Mouse (Mus musculus): ENCODE measurements around the gene Syt9.
A peak's percentile ranks its signal among the peaks of the same experiment; 100 is the strongest.

The Syt9 gene

DNA sequence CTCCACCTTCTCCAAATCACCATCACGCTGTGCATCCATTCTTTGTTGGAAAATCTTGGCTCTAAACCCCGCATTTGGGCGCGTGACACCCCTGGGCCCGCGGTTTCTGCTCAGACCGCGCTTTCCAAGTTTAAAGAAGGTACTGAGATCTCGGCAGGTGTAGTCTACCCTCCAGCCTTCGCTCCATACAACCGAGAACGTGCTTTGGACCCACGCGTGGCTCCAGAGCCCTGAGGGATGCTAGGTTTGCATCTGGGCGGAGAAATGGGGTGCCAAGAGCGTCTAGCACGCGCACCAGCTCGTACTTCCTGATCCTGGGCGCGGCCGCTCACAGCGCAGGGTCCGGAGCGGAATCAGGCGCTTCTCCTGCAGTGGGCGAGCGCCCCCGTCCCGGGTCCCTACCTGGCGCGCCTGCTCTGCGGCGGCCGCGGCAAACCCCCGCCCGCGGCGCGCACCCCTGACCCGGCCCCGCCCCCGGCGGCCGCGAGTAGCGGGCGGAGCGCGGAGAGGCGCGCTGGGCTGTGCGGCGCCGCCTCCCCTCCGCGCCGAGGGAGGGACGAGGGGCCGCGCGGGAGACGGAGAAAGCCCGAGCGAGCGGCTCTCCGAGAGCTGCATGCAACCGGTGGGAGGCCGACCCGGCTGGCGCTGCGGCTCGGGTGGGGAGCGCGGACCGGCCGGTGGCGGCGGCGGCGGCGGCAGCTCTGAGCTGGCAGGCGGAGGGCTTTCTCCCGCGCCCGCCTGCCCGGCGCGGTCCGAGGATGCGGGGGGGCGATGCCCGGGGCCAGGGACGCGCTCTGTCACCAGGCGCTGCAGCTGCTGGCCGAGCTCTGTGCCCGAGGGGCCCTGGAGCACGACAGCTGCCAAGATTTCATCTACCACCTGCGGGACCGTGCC is at the start of gene Syt9:
Syt9 (plus strand) TSS at position 497 of the 894 bp plus-strand sequence.
- peak; percentile 18 to 55 for DNase-seq

GRCm38 (mm10) chr7:107339013-107339412 is 31.5 kb upstream of the Syt9 start:
- no peak for DNase-seq

DNA sequence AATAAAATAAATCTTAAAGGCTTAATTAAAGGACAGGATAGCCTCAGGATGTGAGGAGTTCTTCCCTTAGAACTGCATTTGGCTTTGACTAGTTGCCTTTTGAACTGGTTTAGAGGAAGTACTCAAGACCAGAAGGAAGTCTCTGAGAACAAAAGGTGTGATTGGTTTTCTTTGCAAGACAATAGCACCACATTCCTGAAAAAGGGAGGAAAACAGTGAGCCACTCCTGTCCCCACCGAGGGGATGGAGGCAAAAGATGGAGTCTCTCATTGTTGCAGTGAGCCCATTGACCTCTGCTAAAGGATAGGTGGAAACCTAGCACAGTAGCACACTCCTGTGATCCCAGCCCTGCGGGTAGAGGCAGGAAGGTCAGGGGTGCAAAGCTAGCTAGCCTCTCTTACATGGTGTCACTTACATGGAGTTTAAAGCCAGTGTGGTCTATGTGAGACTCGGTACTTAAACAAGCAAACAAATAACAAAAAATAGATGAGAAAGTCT is 30.9 kb upstream of the Syt9 start:
- DNase-seq, result no peak

GRCm38 (mm10) chr7:107340221-107340620 is 30.3 kb upstream of the Syt9 start:
- DNase-seq, result no peak

- peak; percentile 7 to 57 for DNase-seq
Observed at GRCm38 (mm10) chr7:107341519-107342190, 28.9 kb upstream of the Syt9 start.

DNA sequence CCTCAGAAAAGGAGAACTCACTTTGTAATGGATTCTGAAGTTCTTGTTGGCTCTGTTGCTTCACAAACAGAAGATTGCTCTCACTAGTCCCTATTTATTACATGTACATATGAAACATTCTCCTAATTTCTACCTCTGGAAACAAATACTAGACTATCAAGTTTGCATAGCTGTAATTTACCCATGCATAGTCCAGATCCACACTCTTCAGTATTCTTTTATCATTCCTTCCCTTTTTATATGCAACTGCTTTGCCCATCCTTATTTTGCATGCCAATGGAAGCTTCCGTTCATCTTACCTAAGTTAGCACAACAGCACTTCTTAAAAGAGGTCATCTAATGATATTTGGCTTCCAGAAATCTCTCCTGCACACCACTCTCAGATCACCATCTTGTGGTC is 21.3 kb upstream of the Syt9 start:
- no peak for DNase-seq

DNA sequence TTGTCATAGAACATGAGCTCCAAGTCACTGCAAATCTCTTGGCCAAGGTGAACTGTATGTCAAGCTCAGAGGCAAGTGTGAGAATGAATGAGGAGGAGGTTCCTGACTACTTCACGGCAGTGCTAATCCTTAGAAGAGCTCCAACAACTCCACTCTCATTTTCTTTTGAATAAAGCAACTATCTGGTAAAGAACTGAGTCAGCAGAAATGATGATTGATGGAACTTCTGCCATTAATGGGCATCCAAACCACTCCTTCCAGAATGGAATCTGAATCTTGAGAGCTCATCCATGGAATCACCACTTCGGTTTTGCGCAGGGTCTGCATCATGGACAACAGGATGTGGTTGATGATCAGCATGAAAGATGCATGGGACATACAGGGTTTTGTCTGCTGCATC is 8.4 kb upstream of the Syt9 start:
- no peak for DNase-seq

- no peak for DNase-seq
Observed at GRCm38 (mm10) chr7:107362634-107363033, 7.9 kb upstream of the Syt9 start.

GRCm38 (mm10) chr7:107371126-107371920 is 795 bp downstream of the Syt9 start:
- DNase-seq, result peak in 1 of 2 experiments; percentile 5

DNA sequence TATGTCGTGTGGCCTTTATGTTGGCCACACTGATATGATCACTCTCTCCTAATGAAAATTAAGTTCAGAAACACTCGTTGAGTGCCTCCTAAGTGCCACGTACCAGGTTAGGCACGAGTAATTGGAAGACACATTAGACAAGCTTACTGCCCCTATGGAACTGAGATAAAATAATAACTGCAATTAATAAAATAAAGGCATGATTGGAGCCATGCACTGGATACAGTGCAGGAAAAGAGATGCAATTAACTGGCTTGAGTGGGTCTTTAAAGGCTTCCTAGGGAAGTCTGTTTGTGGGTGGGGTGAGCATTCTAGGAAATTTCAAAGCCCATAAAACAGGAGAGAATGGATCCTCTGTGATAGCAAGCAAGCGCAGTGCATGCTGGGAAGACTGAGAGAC is 10.0 kb downstream of the Syt9 start:
- DNase-seq, result no peak

DNA sequence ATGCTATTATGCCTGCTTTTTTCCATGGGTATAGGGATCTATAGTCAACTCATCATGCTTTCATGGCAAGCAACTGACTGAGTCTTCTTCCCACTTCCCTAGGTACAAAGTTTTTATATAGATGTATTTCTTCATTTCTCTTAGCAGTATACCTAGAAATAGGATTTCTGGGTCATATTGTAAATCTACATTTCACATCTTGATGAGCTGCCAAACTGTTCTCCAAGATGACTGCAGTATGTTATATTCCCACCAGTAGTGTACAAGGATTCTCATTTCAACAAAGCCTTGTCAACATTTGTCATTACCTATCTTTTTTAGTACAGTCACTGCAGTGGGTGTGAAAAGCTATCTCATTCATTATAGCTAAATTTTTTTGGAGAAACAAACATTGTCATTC is 19.1 kb downstream of the Syt9 start:
- no peak for DNase-seq

GRCm38 (mm10) chr7:107392749-107393148 is 22.2 kb downstream of the Syt9 start:
- peak in 1 of 2 experiments; percentile 4 for DNase-seq

DNA sequence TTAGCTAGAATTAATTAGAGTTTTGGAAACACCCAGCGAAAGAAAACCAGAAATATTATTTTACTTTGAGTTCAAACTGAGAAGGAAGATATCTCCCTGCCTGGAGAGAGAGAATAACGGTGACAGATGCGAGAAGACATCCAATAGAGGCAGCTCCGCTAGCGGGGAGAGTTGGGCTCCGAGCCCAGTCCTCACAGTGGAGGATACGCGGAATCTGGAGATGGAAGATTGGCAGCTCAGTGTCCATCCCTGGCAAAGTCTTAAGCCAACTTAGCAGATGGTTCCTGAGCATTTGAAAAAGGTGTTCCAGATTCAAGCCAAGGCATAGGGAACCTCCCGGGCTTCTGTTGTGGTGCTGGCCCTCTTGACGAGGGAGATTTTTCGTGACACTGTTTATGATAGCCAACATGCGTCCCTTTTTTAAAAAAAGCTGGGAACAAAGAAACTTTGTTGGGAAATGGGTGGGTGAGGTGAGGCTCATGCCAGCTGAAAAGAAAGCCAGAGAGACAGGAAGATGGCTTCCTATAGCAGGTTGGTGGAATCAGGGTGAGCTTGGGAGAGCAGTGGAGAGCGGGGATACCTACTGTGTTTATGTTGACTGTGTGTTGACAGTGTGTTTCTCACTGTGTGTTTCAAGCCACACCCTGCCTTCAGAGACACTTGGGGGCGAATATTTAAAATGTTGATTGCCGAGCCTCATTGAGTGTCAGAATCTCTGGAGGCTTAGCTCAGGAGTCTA is 29.7 kb downstream of the Syt9 start:
- DNase-seq, result no peak

DNA sequence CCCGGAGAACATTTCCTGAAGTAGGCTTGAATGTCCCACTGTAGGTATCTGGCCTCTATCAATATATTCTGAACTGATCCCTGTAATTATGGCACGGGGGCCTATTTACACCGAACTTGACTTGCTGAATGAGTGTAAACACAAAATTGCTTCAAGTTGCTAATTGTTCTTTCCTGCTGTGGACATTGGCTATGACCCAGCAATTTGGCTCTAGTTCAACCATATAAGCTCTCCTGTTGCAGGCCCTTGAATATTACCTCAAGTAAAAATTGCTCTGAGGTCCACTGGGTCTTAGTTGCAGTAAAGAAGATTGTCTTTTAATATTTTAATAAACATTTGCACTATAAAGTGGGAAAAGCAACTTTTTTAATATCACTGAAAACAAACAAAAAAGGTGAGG is 32.7 kb downstream of the Syt9 start:
- no peak for DNase-seq

DNA sequence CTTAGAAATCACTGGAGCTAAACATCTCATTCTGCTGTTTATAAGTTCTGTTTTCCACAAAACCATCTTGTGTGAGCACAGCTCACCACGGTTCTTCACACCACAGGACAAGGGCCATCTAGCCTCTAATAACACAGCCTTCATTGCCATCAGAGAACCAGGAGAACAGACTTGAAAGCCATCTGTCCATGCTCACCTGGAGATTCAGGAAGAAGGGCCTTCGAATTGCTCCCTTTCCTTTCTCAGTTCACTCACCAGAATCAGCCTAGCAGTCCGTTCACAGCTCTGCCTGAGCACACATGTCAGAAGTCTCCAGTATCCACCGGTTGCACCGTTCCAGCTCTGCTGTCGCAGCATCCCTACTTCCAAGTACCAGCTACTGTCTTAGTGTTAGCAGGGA is 44.4 kb downstream of the Syt9 start:
- DNase-seq, result no peak

DNA sequence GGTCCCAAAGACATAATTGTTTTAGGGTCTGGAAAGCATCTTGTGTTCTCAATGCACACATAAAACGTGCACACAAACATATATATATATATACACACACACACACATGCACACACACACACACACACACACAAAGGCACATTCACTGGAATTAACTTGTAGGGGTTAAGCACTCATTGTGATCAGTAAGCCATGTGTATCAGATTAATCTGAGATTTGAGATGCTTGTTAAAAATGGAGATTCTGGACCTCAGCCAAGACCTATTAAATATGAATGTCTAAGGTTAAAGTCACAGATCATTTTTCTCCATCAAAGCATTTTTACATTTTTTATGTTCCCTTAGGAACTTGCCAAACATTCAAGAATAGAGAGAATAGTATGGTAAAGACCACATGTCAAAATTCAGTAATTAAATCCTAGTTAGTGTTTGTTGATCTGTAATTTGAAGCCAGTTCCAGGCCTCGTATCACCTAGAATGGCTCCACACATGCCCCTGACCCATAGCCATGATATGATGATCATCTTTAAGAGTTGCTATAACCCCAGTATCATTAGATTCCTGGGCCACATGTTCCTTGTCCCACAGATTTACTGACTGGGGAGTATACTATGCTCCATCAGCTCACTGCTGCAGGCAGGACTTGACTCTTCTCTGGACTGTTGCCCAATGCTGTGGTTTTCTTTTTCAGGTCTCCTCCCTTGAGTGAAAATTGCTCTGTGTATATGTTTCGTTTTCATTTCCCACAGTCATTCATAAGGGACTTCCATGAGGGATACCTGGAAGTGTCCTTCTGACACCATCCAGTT is 46.7 kb downstream of the Syt9 start:
- DNase-seq, result no peak

DNA sequence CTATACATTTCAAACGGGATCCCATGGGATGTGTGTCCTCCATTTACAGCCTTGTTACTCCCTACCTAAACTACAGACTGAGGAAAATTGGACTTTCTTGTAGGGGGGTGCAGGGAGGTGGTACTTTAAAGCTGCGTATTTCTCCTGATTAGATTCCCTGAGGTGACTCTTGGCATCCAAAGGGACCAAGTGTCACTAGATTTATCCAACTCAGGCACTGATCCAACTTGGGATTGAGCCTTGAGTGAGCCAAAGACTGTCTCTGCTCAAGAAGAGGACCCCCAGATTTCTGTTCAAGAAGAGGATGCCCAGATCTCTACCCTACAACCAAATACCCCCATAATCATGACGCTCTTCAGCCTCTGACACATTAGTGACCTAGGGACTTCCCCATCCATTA is 66.9 kb downstream of the Syt9 start:
- no peak for DNase-seq

GRCm38 (mm10) chr7:107444579-107444978 is 74.1 kb downstream of the Syt9 start:
- DNase-seq, result no peak

DNA sequence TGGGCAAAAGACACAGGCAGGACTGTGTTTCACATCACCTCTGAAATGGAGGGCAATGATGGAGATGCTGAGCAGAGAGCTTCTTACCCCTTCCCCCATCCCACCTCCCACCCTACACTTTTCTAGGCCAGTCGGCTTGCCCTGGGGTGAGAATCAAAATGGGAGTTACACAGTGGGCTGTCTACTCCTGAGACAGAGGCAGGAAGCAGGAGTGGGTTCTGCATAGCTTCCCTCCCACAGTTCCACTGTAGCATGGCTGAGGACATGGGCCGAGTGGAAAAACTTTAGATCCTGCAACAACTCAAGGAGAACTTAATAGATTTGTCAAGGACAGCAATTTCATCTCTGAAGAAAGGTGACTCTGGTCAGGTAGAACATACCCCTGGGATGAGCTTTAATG is 84.1 kb downstream of the Syt9 start:
- no peak for DNase-seq

- DNase-seq, result no peak
Observed at GRCm38 (mm10) chr7:107455118-107455521, 84.6 kb downstream of the Syt9 start.

DNA sequence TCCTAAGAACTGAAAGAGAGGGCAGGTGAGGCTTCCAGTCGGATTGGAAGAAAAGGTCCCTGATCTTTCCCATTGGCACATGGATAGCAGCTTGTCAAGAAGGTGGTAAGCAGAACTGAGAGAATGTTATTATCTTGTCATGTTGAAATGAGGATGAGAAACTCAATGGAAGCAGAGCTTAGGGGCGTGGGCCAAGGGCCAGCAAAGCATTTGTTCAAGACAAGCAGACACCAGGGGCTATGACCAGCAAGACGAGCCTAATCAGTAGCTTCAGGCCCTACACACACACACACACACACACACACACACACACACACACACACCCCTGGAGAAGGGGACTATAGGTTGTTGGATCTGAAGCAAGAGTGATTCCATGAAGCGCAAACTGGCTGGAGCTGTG is 90.6 kb downstream of the Syt9 start:
- no peak for DNase-seq
